ENCODE assay signal across 15 mouse cellular contexts in genomic region chr2:28329130-28329529, GRCm38 (mm10).
"Had no signal": no experiment of that assay in that cellular context is flagged by ENCODE, and none has a peak within 500 bp of the region (broad histone marks: within the 10 kb centered on the region; RNA-seq: fewer than 3 reads in every experiment).

No protein-coding gene starts in this region.

- H3K27me3 ChIP-seq: limb, embryonic 12.5 days; liver, embryonic 13.5 days; lung, embryonic 15.5 days had no signal

- H3K4me3 ChIP-seq: layer of hippocampus, adult 2 months; limb, embryonic 12.5 days; liver, embryonic 13.5 days; lung, embryonic 15.5 days; megakaryocyte, embryonic 14.5 days; myocyte had no signal

- ATAC-seq: liver, postnatal 0 days had no signal

- DNase-seq: kidney, adult 18-20 months; kidney, postnatal 10 days; kidney, postnatal 4 days; liver; liver, embryonic 13.5 days; liver, postnatal 0 days; lung, postnatal 14 days; thymus, postnatal 14 days had no signal

- H3K36me3 ChIP-seq: limb, embryonic 12.5 days; liver, embryonic 13.5 days; lung, embryonic 15.5 days had no signal

- H3K9ac ChIP-seq: limb, embryonic 12.5 days; liver, embryonic 13.5 days; liver, postnatal 0 days; lung, embryonic 15.5 days had no signal

- H3K27ac ChIP-seq: layer of hippocampus, adult 2 months; limb, embryonic 12.5 days; liver, embryonic 13.5 days; lung, embryonic 15.5 days; macrophage; stomach, postnatal 0 days had no signal

- H3K4me1 ChIP-seq: liver, embryonic 13.5 days; lung, embryonic 15.5 days had no signal

- H3K9me3 ChIP-seq: limb, embryonic 12.5 days; liver, embryonic 13.5 days; lung, embryonic 15.5 days; megakaryocyte, embryonic 14.5 days had no signal

- H3K4me2 ChIP-seq: limb, embryonic 12.5 days; liver, embryonic 13.5 days; lung, embryonic 15.5 days had no signal
